Mouse (Mus musculus) embryonic facial prominence, embryonic 12.5 days (tissue): ENCODE results near the gene Ablim1. TPM values are rescaled to one million over a fixed set of nuclear protein-coding genes. Genes with fewer than 3 reads are reported as not detected.

ENCODE experiments used
- ATAC-seq: fragments of 200-750 bp; cut with Nextera tagmentation; 2 replicates; pipeline ENCODE4 v1.8.0; 2017; ENCODE audit not compliant: insufficient number of reproducible peaks, insufficient read depth, low FRiP score, low TSS enrichment
- H3K27ac ChIP-seq: fragments of 300-500 bp; sonication (generic); 2 replicates; pipeline ENCODE4 v1.5.1; 2016; ENCODE audit warnings: mild to moderate bottlenecking
- H3K27me3 ChIP-seq: fragments of 300-500 bp; sonication (generic); 2 replicates; pipeline ENCODE4 v1.6.1; 2016; ENCODE audit warnings: mild to moderate bottlenecking, moderate library complexity
- H3K36me3 ChIP-seq: fragments of 300-500 bp; sonication (generic); 2 replicates; pipeline ENCODE4 v1.6.1; 2016; ENCODE audit warnings: mild to moderate bottlenecking
- H3K4me1 ChIP-seq: fragments of 300-500 bp; sonication (generic); 2 replicates; pipeline ENCODE4 v1.6.1; 2016
- H3K4me2 ChIP-seq: fragments of 300-500 bp; sonication (generic); replicated peaks from 2 replicates; pipeline ENCODE4 v1.6.1; 2016; ENCODE audit warnings: mild to moderate bottlenecking, moderate library complexity
- H3K4me3 ChIP-seq: fragments of 300-500 bp; sonication (generic); 2 replicates; pipeline ENCODE4 v1.5.1; 2016; ENCODE audit warnings: mild to moderate bottlenecking
- H3K9ac ChIP-seq: fragments of 300-500 bp; sonication (generic); 2 replicates; pipeline ENCODE4 v1.6.1; 2016; ENCODE audit warnings: mild to moderate bottlenecking, moderate library complexity
- H3K9me3 ChIP-seq: fragments of 300-500 bp; sonication (generic); 2 replicates; pipeline ENCODE4 v1.6.1; 2016; ENCODE audit warnings: mild to moderate bottlenecking, moderate library complexity
- WGBS: fragments of 180-500 bp; shearing (Covaris S2); methylation state at CpG from one replicate; pipeline ENCODE4 v1.1.7; 2016; 5-methylcytosine and 5-hydroxymethylcytosine counted together
- polyA plus RNA-seq: library from polyadenylated mRNA; unstranded; fragments of >200 nt; fragmentation: Nextera tagmentation; extraction: Ambion mirVana; gene quantifications from 2 replicates; pipeline ENCODE4 v1.2.1, GENCODE M21; 2016

The Ablim1 gene
- polyA plus RNA-seq, 1 experiment from 2014 or later: 32.0 TPM

GRCm38 (mm10) chr19:57195169-57195930 lies 119.4 kb downstream of the Ablim1 start:
- Histone ChIP-seq H3K27ac (no peak overlapping the region), H3K4me1 (peaks cover 31% of the 10 kb centered on the region), H3K27me3 (peaks cover 49% of the 10 kb centered on the region), H3K36me3 (no peaks in the 10 kb centered on the region), H3K4me3 (no peak overlapping the region), H3K4me2 (no peak overlapping the region), H3K9ac (no peak overlapping the region), H3K9me3 (no peaks in the 10 kb centered on the region)
- no peak for ATAC-seq
- 88% methylated on average over 11 of the region's 11 CpGs for WGBS

GRCm38 (mm10) chr19:57193958-57194357 lies 120.8 kb downstream of the Ablim1 start:
- H3K36me3 ChIP-seq: no peaks in the 10 kb centered on the region
- H3K9ac ChIP-seq: no peak overlapping the region
- no peaks in the 10 kb centered on the region for H3K9me3 ChIP-seq
- no peak overlapping the region for H3K4me2 ChIP-seq
- 76% methylated on average over 6 of the region's 6 CpGs for WGBS
- H3K27ac ChIP-seq: no peak overlapping the region
- H3K4me3 ChIP-seq: no peak overlapping the region
- peaks cover 21% of the 10 kb centered on the region for H3K4me1 ChIP-seq
- ATAC-seq: no peak
- H3K27me3 ChIP-seq: peaks cover 46% of the 10 kb centered on the region

- Histone ChIP-seq H3K4me1 (peaks cover 15% of the 10 kb centered on the region), H3K4me3 (no peak overlapping the region), H3K9ac (no peak overlapping the region), H3K36me3 (no peaks in the 10 kb centered on the region), H3K9me3 (no peaks in the 10 kb centered on the region), H3K27ac (no peak overlapping the region), H3K4me2 (no peak overlapping the region), H3K27me3 (peaks cover 42% of the 10 kb centered on the region)
- no peak for ATAC-seq
- WGBS: 89% methylated on average over 12 of the region's 12 CpGs
These were observed 121.3 kb downstream of the Ablim1 start for GRCm38 (mm10) chr19:57193382-57193781.

GRCm38 (mm10) chr19:57191109-57191508 lies 123.6 kb downstream of the Ablim1 start:
- Histone ChIP-seq H3K4me1 (no peaks in the 10 kb centered on the region), H3K27ac (no peak overlapping the region), H3K36me3 (no peaks in the 10 kb centered on the region), H3K4me3 (no peak overlapping the region), H3K9me3 (no peaks in the 10 kb centered on the region), H3K9ac (no peak overlapping the region), H3K4me2 (no peak overlapping the region), H3K27me3 (peaks cover 22% of the 10 kb centered on the region)
- WGBS: 94% methylated on average over 1 of the region's 1 CpGs
- no peak for ATAC-seq

GRCm38 (mm10) chr19:57189427-57189826 lies 125.3 kb downstream of the Ablim1 start:
- no peaks in the 10 kb centered on the region for H3K4me1 ChIP-seq
- 69% methylated on average over 5 of the region's 5 CpGs for WGBS
- H3K9me3 ChIP-seq: no peaks in the 10 kb centered on the region
- no peak overlapping the region for H3K4me2 ChIP-seq
- ATAC-seq: no peak
- H3K27ac ChIP-seq: no peak overlapping the region
- H3K4me3 ChIP-seq: no peak overlapping the region
- H3K9ac ChIP-seq: no peak overlapping the region
- no peaks in the 10 kb centered on the region for H3K36me3 ChIP-seq
- peaks cover 5% of the 10 kb centered on the region; the same call in 1 of the 2 replicates for H3K27me3 ChIP-seq

GRCm38 (mm10) chr19:57188553-57188952 lies 126.2 kb downstream of the Ablim1 start:
- WGBS: 78% methylated on average over 4 of the region's 4 CpGs
- H3K4me1 ChIP-seq: no peaks in the 10 kb centered on the region

GRCm38 (mm10) chr19:57185021-57185420 lies 129.7 kb downstream of the Ablim1 start:
- 82% methylated on average over 3 of the region's 3 CpGs for WGBS
- Histone ChIP-seq H3K9ac (no peak overlapping the region), H3K27me3 (no peaks in the 10 kb centered on the region), H3K36me3 (no peaks in the 10 kb centered on the region), H3K4me2 (no peak overlapping the region), H3K4me3 (no peak overlapping the region), H3K4me1 (0 out of 2 replicates have a peak, but pooled peaks cover 7% of the 10 kb centered on the region), H3K9me3 (no peaks in the 10 kb centered on the region), H3K27ac (no peak overlapping the region)
- no peak for ATAC-seq

More at GRCm38 (mm10) chr19:57188553-57188952, 126.2 kb downstream of the Ablim1 start:
- no peaks in the 10 kb centered on the region for H3K36me3 ChIP-seq
- no peaks in the 10 kb centered on the region for H3K27me3 ChIP-seq
- no peak overlapping the region for H3K27ac ChIP-seq
- ATAC-seq: no peak
- H3K9ac ChIP-seq: no peak overlapping the region
- H3K4me2 ChIP-seq: no peak overlapping the region
- no peaks in the 10 kb centered on the region for H3K9me3 ChIP-seq
- H3K4me3 ChIP-seq: no peak overlapping the region

- no peaks in the 10 kb centered on the region for H3K27me3 ChIP-seq
- 85% methylated on average over 13 of the region's 13 CpGs for WGBS
- no peaks in the 10 kb centered on the region for H3K9me3 ChIP-seq
- H3K4me2 ChIP-seq: no peak overlapping the region
- H3K27ac ChIP-seq: no peak overlapping the region
- 0 out of 2 replicates have a peak, but pooled peaks cover 11% of the 10 kb centered on the region for H3K4me1 ChIP-seq
- H3K9ac ChIP-seq: no peak overlapping the region
- H3K4me3 ChIP-seq: no peak overlapping the region
- no peaks in the 10 kb centered on the region for H3K36me3 ChIP-seq
- ATAC-seq: no peak
These were observed 131.6 kb downstream of the Ablim1 start for GRCm38 (mm10) chr19:57182938-57183720.

GRCm38 (mm10) chr19:57181852-57182528 lies 132.7 kb downstream of the Ablim1 start:
- H3K9me3 ChIP-seq: no peaks in the 10 kb centered on the region
- no peak overlapping the region for H3K27ac ChIP-seq
- no peak overlapping the region for H3K9ac ChIP-seq
- no peak overlapping the region for H3K4me3 ChIP-seq
- H3K27me3 ChIP-seq: no peaks in the 10 kb centered on the region
- H3K4me1 ChIP-seq: peaks cover 11% of the 10 kb centered on the region; the same call in 1 of the 2 replicates
- WGBS: 87% methylated on average over 10 of the region's 10 CpGs
- H3K4me2 ChIP-seq: no peak overlapping the region
- no peaks in the 10 kb centered on the region for H3K36me3 ChIP-seq
- ATAC-seq: no peak

- H3K4me1 ChIP-seq: peaks cover 11% of the 10 kb centered on the region; the same call in 1 of the 2 replicates
- no peak overlapping the region for H3K4me2 ChIP-seq
- ATAC-seq: no peak
- no peak overlapping the region for H3K27ac ChIP-seq
- H3K9ac ChIP-seq: no peak overlapping the region
- H3K9me3 ChIP-seq: no peaks in the 10 kb centered on the region
- H3K36me3 ChIP-seq: no peaks in the 10 kb centered on the region
- H3K4me3 ChIP-seq: no peak overlapping the region
- no peaks in the 10 kb centered on the region for H3K27me3 ChIP-seq
- 90% methylated on average over 6 of the region's 6 CpGs for WGBS
These were observed 133.4 kb downstream of the Ablim1 start for GRCm38 (mm10) chr19:57181317-57181716.

- WGBS: 73% methylated on average over 3 of the region's 3 CpGs
- H3K9me3 ChIP-seq: no peaks in the 10 kb centered on the region
These were observed 133.8 kb downstream of the Ablim1 start for GRCm38 (mm10) chr19:57180908-57181307.

More at GRCm38 (mm10) chr19:57180908-57181307, 133.8 kb downstream of the Ablim1 start:
- Histone ChIP-seq H3K27ac (no peak overlapping the region), H3K27me3 (no peaks in the 10 kb centered on the region), H3K4me1 (peaks cover 11% of the 10 kb centered on the region; the same call in 1 of the 2 replicates), H3K36me3 (no peaks in the 10 kb centered on the region), H3K9ac (no peak overlapping the region), H3K4me3 (no peak overlapping the region), H3K4me2 (no peak overlapping the region)
- ATAC-seq: no peak
